Mouse (Mus musculus) forebrain, embryonic 16.5 days (tissue): ENCODE measurements at regions not wholly inside any gene's neighbourhood (a gene's known extent, or its start where the extent isn't known, plus 50 kb on each side); places are given as distances from the start of the nearest gene placed in this dataset.

ENCODE experiments used
- ATAC-seq: fragments of 200-750 bp; cut with Nextera tagmentation; 2 replicates; pipeline ENCODE4 v1.8.0; 2017; ENCODE audit warnings: mild to moderate bottlenecking, moderate library complexity
- H3K27ac ChIP-seq: fragments of 300-500 bp; sonication (generic); 2 replicates; pipeline ENCODE4 v1.5.1; 2014; ENCODE audit warnings: low read length, control low read depth
- H3K27me3 ChIP-seq: fragments of 300-500 bp; sonication (generic); replicated peaks from 2 replicates; pipeline ENCODE4 v1.6.1; 2014; ENCODE audit warnings: low read length; ENCODE audit not compliant: control insufficient read depth, insufficient read depth
- H3K36me3 ChIP-seq: fragments of 300-500 bp; sonication (generic); 2 replicates; pipeline ENCODE4 v1.6.1; 2014; ENCODE audit not compliant: control insufficient read depth, insufficient read depth
- H3K4me1 ChIP-seq: fragments of 300-500 bp; sonication (generic); replicated peaks from 2 replicates; pipeline ENCODE4 v1.6.1; 2014; ENCODE audit warnings: low read length; ENCODE audit not compliant: control insufficient read depth, insufficient read depth
- H3K4me2 ChIP-seq: fragments of 300-500 bp; sonication (generic); 2 replicates; pipeline ENCODE4 v1.6.1; 2014; ENCODE audit warnings: mild to moderate bottlenecking, low read length, control low read depth
- H3K4me3 ChIP-seq: fragments of 300-500 bp; sonication (generic); replicated peaks from 2 replicates; pipeline ENCODE4 v1.5.1; 2014; ENCODE audit warnings: mild to moderate bottlenecking, low read length, control low read depth
- H3K9ac ChIP-seq: fragments of 300-500 bp; sonication (generic); replicated peaks from 2 replicates; pipeline ENCODE4 v1.6.1; 2014; ENCODE audit warnings: low read depth, low read length, control low read depth
- H3K9me3 ChIP-seq: fragments of 300-500 bp; sonication (generic); 2 replicates; pipeline ENCODE4 v1.6.1; 2016; ENCODE audit warnings: low read length; ENCODE audit not compliant: control insufficient read depth
- WGBS: fragments of 180-500 bp; shearing (Covaris S2); extraction: QIAGEN DNeasy Blood & Tissue Kit; methylation state at CpG from one replicate; pipeline ENCODE4 v1.1.7; 2014; 5-methylcytosine and 5-hydroxymethylcytosine counted together

- Histone ChIP-seq H3K27me3 (no peaks in the 10 kb centered on the region), H3K4me1 (no peaks in the 10 kb centered on the region)
- no peak for ATAC-seq
These were observed 1732.6 kb upstream of the Gm6569 start for GRCm38 (mm10) chr15:72101730-72102129.

GRCm38 (mm10) chr15:72105830-72106413 is 1728.4 kb upstream of the Gm6569 start:
- no peaks in the 10 kb centered on the region for H3K27me3 ChIP-seq
- no peak for ATAC-seq
- 41% methylated on average over 4 of the region's 4 CpGs for WGBS
- no peak overlapping the region for H3K4me3 ChIP-seq
- H3K9ac ChIP-seq: no peak overlapping the region
- no peak overlapping the region for H3K4me2 ChIP-seq
- no peaks in the 10 kb centered on the region for H3K4me1 ChIP-seq
- no peaks in the 10 kb centered on the region for H3K9me3 ChIP-seq
- no peak overlapping the region for H3K27ac ChIP-seq
- H3K36me3 ChIP-seq: no peaks in the 10 kb centered on the region

More at GRCm38 (mm10) chr15:72101730-72102129, 1732.6 kb upstream of the Gm6569 start:
- H3K4me2 ChIP-seq: no peak overlapping the region
- H3K27ac ChIP-seq: no peak overlapping the region
- no peak overlapping the region for H3K4me3 ChIP-seq
- no peaks in the 10 kb centered on the region for H3K36me3 ChIP-seq
- WGBS: 78% methylated on average over 1 of the region's 1 CpGs
- H3K9ac ChIP-seq: no peak overlapping the region
- no peaks in the 10 kb centered on the region for H3K9me3 ChIP-seq

- Histone ChIP-seq H3K4me3 (no peak overlapping the region), H3K27ac (no peak overlapping the region), H3K9ac (no peak overlapping the region), H3K36me3 (no peaks in the 10 kb centered on the region), H3K4me1 (no peaks in the 10 kb centered on the region), H3K4me2 (no peak overlapping the region), H3K9me3 (no peaks in the 10 kb centered on the region), H3K27me3 (no peaks in the 10 kb centered on the region)
- no peak for ATAC-seq
- 80% methylated on average over 1 of the region's 1 CpGs for WGBS
These were observed 1723.8 kb upstream of the Gm6569 start for GRCm38 (mm10) chr15:72110520-72110919.

GRCm38 (mm10) chr15:72116772-72117171 is 1717.6 kb upstream of the Gm6569 start:
- ATAC-seq: no peak
- no peak overlapping the region for H3K9ac ChIP-seq
- WGBS: 85% methylated on average over 4 of the region's 4 CpGs
- H3K9me3 ChIP-seq: 0 out of 2 replicates have a peak, but pooled peaks cover 3% of the 10 kb centered on the region
- H3K27ac ChIP-seq: no peak overlapping the region
- no peak overlapping the region for H3K4me3 ChIP-seq
- H3K4me1 ChIP-seq: no peaks in the 10 kb centered on the region
- H3K27me3 ChIP-seq: no peaks in the 10 kb centered on the region
- H3K4me2 ChIP-seq: no peak overlapping the region
- H3K36me3 ChIP-seq: no peaks in the 10 kb centered on the region

GRCm38 (mm10) chr15:72134226-72134625 is 1700.1 kb upstream of the Gm6569 start:
- H3K9ac ChIP-seq: no peak overlapping the region
- no peaks in the 10 kb centered on the region for H3K9me3 ChIP-seq
- H3K4me3 ChIP-seq: no peak overlapping the region
- H3K36me3 ChIP-seq: no peaks in the 10 kb centered on the region
- H3K27me3 ChIP-seq: no peaks in the 10 kb centered on the region
- H3K4me2 ChIP-seq: no peak overlapping the region
- WGBS: 79% methylated on average over 8 of the region's 8 CpGs
- H3K27ac ChIP-seq: no peak overlapping the region
- no peak for ATAC-seq
- H3K4me1 ChIP-seq: no peaks in the 10 kb centered on the region

- Histone ChIP-seq H3K9me3 (no peaks in the 10 kb centered on the region), H3K27ac (no peak overlapping the region), H3K36me3 (no peaks in the 10 kb centered on the region), H3K4me1 (no peaks in the 10 kb centered on the region), H3K9ac (no peak overlapping the region), H3K4me3 (no peak overlapping the region), H3K27me3 (no peaks in the 10 kb centered on the region), H3K4me2 (no peak overlapping the region)
- 76% methylated on average over 4 of the region's 4 CpGs for WGBS
- no peak for ATAC-seq
These were observed 1698.3 kb upstream of the Gm6569 start for GRCm38 (mm10) chr15:72135992-72136617.

- H3K9me3 ChIP-seq: no peaks in the 10 kb centered on the region
- no peak overlapping the region for H3K4me2 ChIP-seq
- H3K27ac ChIP-seq: no peak overlapping the region
- WGBS: 93% methylated on average over 2 of the region's 2 CpGs
- no peak for ATAC-seq
- no peaks in the 10 kb centered on the region for H3K27me3 ChIP-seq
- no peaks in the 10 kb centered on the region for H3K4me1 ChIP-seq
- no peaks in the 10 kb centered on the region for H3K36me3 ChIP-seq
- H3K4me3 ChIP-seq: no peak overlapping the region
- H3K9ac ChIP-seq: no peak overlapping the region
These were observed 1694.2 kb upstream of the Gm6569 start for GRCm38 (mm10) chr15:72140122-72140521.

GRCm38 (mm10) chr15:72150581-72150980 is 1683.8 kb upstream of the Gm6569 start:
- H3K36me3 ChIP-seq: no peaks in the 10 kb centered on the region
- whole genome bisulfite sequencing: 91% methylated on average over 6 of the region's 6 CpGs
- H3K4me2 ChIP-seq: no peak overlapping the region
- no peak overlapping the region for H3K27ac ChIP-seq
- no peaks in the 10 kb centered on the region for H3K9me3 ChIP-seq
- H3K4me1 ChIP-seq: no peaks in the 10 kb centered on the region
- H3K27me3 ChIP-seq: no peaks in the 10 kb centered on the region
- no peak overlapping the region for H3K9ac ChIP-seq
- H3K4me3 ChIP-seq: no peak overlapping the region
- no peak for ATAC-seq

GRCm38 (mm10) chr15:72158505-72158904 is 1675.9 kb upstream of the Gm6569 start:
- no peaks in the 10 kb centered on the region for H3K9me3 ChIP-seq
- no peaks in the 10 kb centered on the region for H3K4me1 ChIP-seq
- 56% methylated on average over 3 of the region's 3 CpGs for WGBS
- no peak overlapping the region for H3K4me3 ChIP-seq
- H3K27me3 ChIP-seq: no peaks in the 10 kb centered on the region
- H3K27ac ChIP-seq: no peak overlapping the region
- no peak overlapping the region for H3K4me2 ChIP-seq
- no peaks in the 10 kb centered on the region for H3K36me3 ChIP-seq
- no peak overlapping the region for H3K9ac ChIP-seq
- no peak for ATAC-seq
